28 mouse cellular contexts compared by ENCODE assay signal in the genomic region with DNA sequence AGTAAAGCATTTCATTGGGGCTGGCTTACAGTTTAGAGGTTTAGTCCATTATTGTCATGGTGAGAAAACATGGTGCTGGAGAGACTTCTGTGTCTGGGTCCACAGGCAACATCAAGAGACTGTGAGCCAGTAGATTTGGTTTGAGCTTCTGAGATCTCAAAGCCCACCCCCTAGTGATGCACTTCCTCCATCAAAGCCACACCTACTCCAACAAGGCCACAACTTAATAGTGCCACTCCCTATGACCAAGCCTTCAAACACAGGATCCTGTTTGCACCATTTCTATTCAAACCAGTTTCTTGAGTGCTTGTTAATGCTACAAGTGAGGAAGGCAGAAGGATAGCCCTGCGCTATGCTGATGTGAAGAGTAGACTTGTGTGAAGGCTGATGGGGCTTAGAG. TPM values are rescaled to one million over a fixed set of nuclear protein-coding genes. Genes with fewer than 3 reads are reported as not detected.
DNase-seq lines count a peak whose midpoint lies in the region; ATAC-seq and TF ChIP-seq lines count a peak whose summit lies in the region.
"Had no signal": no experiment of that assay in that cellular context is flagged by ENCODE, and none has a peak within 500 bp of the region (broad histone marks: within the 10 kb centered on the region; RNA-seq: fewer than 3 reads in every experiment).

No protein-coding gene starts in this region.

- ATAC-seq in lung, postnatal 0 days: 0 out of 2 replicates have a peak, but pooled peaks have one; percentile 8
- ATAC-seq in stomach, embryonic 16.5 days (ENCODE audit: insufficient read depth, low FRiP score): no peak
- ATAC-seq: forebrain, embryonic 14.5 days; forebrain, postnatal 0 days; hindbrain, embryonic 16.5 days; inflammation-experienced regulatory T-cells, adult 6 months; intestine, embryonic 16.5 days had no signal

- 91% methylated on average over 1 of the region's 1 CpGs for WGBS in lung, postnatal 0 days
- 94% methylated on average over 1 of the region's 1 CpGs for WGBS in stomach, embryonic 16.5 days

- DNase-seq in lung, postnatal 0 days (ENCODE audit: low spot score): no peak
- no peak for DNase-seq in lung, postnatal 25 days (ENCODE audit: low spot score)
- DNase-seq in ZHBTc4 (ENCODE audit: low read depth, low spot score): peak; percentile 52
- no peak for DNase-seq in adrenal gland, adult 18-20 months (ENCODE audit: low spot score in 2 of 2)
- DNase-seq in embryo, embryonic 9.5 days (ENCODE audit: extremely low spot score): no peak
- DNase-seq in thymus, postnatal 0 days (ENCODE audit: low spot score): no peak
- DNase-seq: adrenal gland, adult 8-10 months; adrenal gland, postnatal 25 days; B cell, adult 2 months; cerebellum, adult 11-12 months; cerebellum, adult 8-10 months; cerebellum, postnatal 10 days; cerebellum, postnatal 36 days; embryo, embryonic 11 days; forebrain, postnatal 0 days; gastrocnemius, adult 2 months; gastrocnemius, postnatal 25 days had no signal

- no peak for TF ChIP-seq EP300 in lung, postnatal 0 days (IDR thresholded peaks at IDR 0.05)

- H3K4me3 ChIP-seq in lung, postnatal 0 days (ENCODE audit: low read depth, low read length): no peak overlapping the region
- H3K4me3 ChIP-seq in stomach, embryonic 16.5 days (replicated peaks; ENCODE audit: low read length): no peak overlapping the region
- H3K4me3 ChIP-seq: forebrain, embryonic 10.5 days; gastrocnemius, adult 2 months; hindbrain, embryonic 12.5 days had no signal

- no peak overlapping the region for H3K27ac ChIP-seq in lung, postnatal 0 days (ENCODE audit: low read length)
- H3K27ac ChIP-seq in stomach, embryonic 16.5 days (ENCODE audit: low read length): peak overlapping the region; percentile 1; the same call in 1 of the 2 replicates
- H3K27ac ChIP-seq: forebrain, embryonic 10.5 days; gastrocnemius, adult 2 months; hindbrain, embryonic 12.5 days had no signal

- no peaks in the 10 kb centered on the region for H3K27me3 ChIP-seq in lung, postnatal 0 days (replicated peaks; ENCODE audit: insufficient read depth, low read length)
- H3K27me3 ChIP-seq in stomach, embryonic 16.5 days (ENCODE audit: control insufficient read depth, insufficient read depth, low read length): no peaks in the 10 kb centered on the region
- H3K27me3 ChIP-seq: CH12.LX; hindbrain, embryonic 12.5 days had no signal

- no peak for TF ChIP-seq CTCF in lung, postnatal 0 days (IDR thresholded peaks at IDR 0.05)

- H3K9ac ChIP-seq in lung, postnatal 0 days (replicated peaks; ENCODE audit: low read depth): no peak overlapping the region
- no peak overlapping the region for H3K9ac ChIP-seq in stomach, embryonic 16.5 days (ENCODE audit: low read length)
- H3K9ac ChIP-seq: forebrain, postnatal 0 days; hindbrain, embryonic 12.5 days had no signal

- 0 out of 2 replicates have a peak, but pooled peaks cover 7% of the 10 kb centered on the region for H3K36me3 ChIP-seq in lung, postnatal 0 days (ENCODE audit: insufficient read depth, low read length)
- no peaks in the 10 kb centered on the region for H3K36me3 ChIP-seq in stomach, embryonic 16.5 days (ENCODE audit: control insufficient read depth, insufficient read depth, low read length)

- no peak overlapping the region for H3K4me2 ChIP-seq in lung, postnatal 0 days (replicated peaks; ENCODE audit: low read depth, low read length)
- H3K4me2 ChIP-seq in stomach, embryonic 16.5 days (ENCODE audit: low read depth, low read length): no peak overlapping the region
- H3K4me2 ChIP-seq: heart, embryonic 11.5 days; hindbrain, embryonic 12.5 days had no signal

- no peaks in the 10 kb centered on the region for H3K9me3 ChIP-seq in lung, postnatal 0 days (ENCODE audit: low read length)
- no peaks in the 10 kb centered on the region for H3K9me3 ChIP-seq in stomach, embryonic 16.5 days (replicated peaks; ENCODE audit: control insufficient read depth, low read length)
- H3K9me3 ChIP-seq: forebrain, embryonic 10.5 days; hindbrain, embryonic 12.5 days had no signal

- H3K4me1 ChIP-seq in lung, postnatal 0 days (ENCODE audit: insufficient read depth, low read depth, low read length): no peaks in the 10 kb centered on the region
- no peaks in the 10 kb centered on the region for H3K4me1 ChIP-seq in stomach, embryonic 16.5 days (ENCODE audit: control insufficient read depth, insufficient read depth, low read length)
- H3K4me1 ChIP-seq: forebrain, embryonic 10.5 days; hindbrain, embryonic 12.5 days had no signal

RNA-seq across cellular contexts. Expression of gene Zfp750, which starts 38.8 kb away (rescaled TPM):
- 0.63 and 1.0 TPM in 2 replicates for polyA plus RNA-seq in lung, postnatal 0 days (2015; fragmentation: Nextera tagmentation; extraction: Ambion mirVana)
- polyA plus RNA-seq in stomach, embryonic 16.5 days (2015; fragmentation: Nextera tagmentation; extraction: Ambion mirVana): 18.3 and 25.8 TPM in 2 replicates
- total RNA-seq in adrenal gland, adult 18-20 months (2021): 1 to 10 TPM in 1 of 2 experiments, not detected in 1; 1.0 TPM
- 1.1 TPM in 2 replicates for polyA plus RNA-seq in thymus, postnatal 0 days (2015; fragmentation: Nextera tagmentation; extraction: Ambion mirVana)
- total RNA-seq: hematopoietic stem cell, adult 5-6 weeks had no signal
- polyA plus RNA-seq: heart, embryonic 14.5 days had no signal
